Mouse (Mus musculus) cerebellum, adult (tissue): ENCODE data around the gene Cylc2.

Experiments used
- ATAC-seq: cut with Nextera tagmentation; 2 replicates; pipeline ENCODE4 v1.9.2; 2017; ENCODE audit warnings: mild to moderate bottlenecking, moderate library complexity, mixed read lengths; ENCODE audit not compliant: insufficient number of reproducible peaks, low FRiP score, low TSS enrichment

Gene Cylc2

DNA sequence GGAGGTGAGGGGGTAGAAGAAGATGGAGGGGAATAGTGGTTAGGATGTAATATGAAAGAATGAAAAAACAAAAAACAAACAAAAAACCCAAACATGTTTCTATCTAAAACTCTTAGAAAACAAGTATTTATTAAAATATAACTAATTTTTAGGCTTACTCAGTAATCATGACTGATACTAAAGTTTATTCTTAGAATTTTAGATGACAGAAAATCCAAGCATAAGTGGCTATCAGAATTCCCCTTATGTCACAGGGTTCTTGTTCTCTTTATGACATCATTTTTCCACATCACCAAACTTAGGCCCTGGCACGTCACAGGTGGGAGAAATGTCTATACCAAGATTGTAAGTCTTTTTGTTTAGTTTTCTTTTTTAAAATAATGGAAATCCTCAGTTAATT is at the start of gene Cylc2:
TSS of gene Cylc2 (plus strand) at position 301 of the 400 bp plus-strand sequence.
- ATAC-seq = no peak
